Comparison of ENCODE assay signal across 14 mouse cellular contexts in genomic region chr4:22480091-22480857, GRCm38 (mm10). TPM values are rescaled to one million over a fixed set of nuclear protein-coding genes. Genes with fewer than 3 reads are reported as not detected.
A peak's percentile ranks its signal among the peaks of the same experiment; 100 is the strongest.
DNase-seq lines count a peak whose midpoint lies in the region; ATAC-seq lines count a peak whose summit lies in the region.
"Had no signal": no experiment of that assay in that cellular context is flagged by ENCODE, and none has a peak within 500 bp of the region (broad histone marks: within the 10 kb centered on the region; RNA-seq: fewer than 3 reads in every experiment).

No protein-coding gene starts in this region.

- ATAC-seq in forebrain, embryonic 15.5 days (replicated peaks), result no peak
- ATAC-seq: CD4-positive, CD25-positive, alpha-beta regulatory T cell, adult 4 months; liver, embryonic 12.5 days had no signal

- 0 out of 2 replicates have a peak, but pooled peaks cover 3% of the 10 kb centered on the region for H3K27me3 ChIP-seq in forebrain, embryonic 15.5 days
- H3K27me3 ChIP-seq in midbrain, embryonic 10.5 days (ENCODE audit: low read depth, poor library complexity, severe bottlenecking), result peaks cover 20% of the 10 kb centered on the region

- no peaks in the 10 kb centered on the region for H3K36me3 ChIP-seq in forebrain, embryonic 15.5 days
- peaks cover 29% of the 10 kb centered on the region for H3K36me3 ChIP-seq in midbrain, embryonic 10.5 days
- H3K36me3 ChIP-seq: liver, embryonic 12.5 days had no signal

- WGBS in forebrain, embryonic 15.5 days, result 8% methylated on average over 18 of the region's 18 CpGs
- WGBS in midbrain, embryonic 10.5 days, result under 1% methylated on average over 18 of the region's 18 CpGs

- peak overlapping the region; percentile 37 for H3K9ac ChIP-seq in forebrain, embryonic 15.5 days (replicated peaks)
- H3K9ac ChIP-seq: liver, embryonic 12.5 days had no signal

- H3K4me3 ChIP-seq in forebrain, embryonic 15.5 days, result peak overlapping the region; percentile 97
- H3K4me3 ChIP-seq in midbrain, embryonic 10.5 days, result peak overlapping the region; percentile 99
- H3K4me3 ChIP-seq: liver, embryonic 12.5 days; megakaryocyte, embryonic 14.5 days had no signal

- H3K4me2 ChIP-seq in forebrain, embryonic 15.5 days (replicated peaks), result peak overlapping the region; percentile 63
- H3K4me2 ChIP-seq: liver, embryonic 12.5 days had no signal

- H3K4me1 ChIP-seq in forebrain, embryonic 15.5 days, result peaks cover 46% of the 10 kb centered on the region
- peaks cover 66% of the 10 kb centered on the region for H3K4me1 ChIP-seq in midbrain, embryonic 10.5 days
- H3K4me1 ChIP-seq: liver, embryonic 12.5 days had no signal

- peak overlapping the region; percentile 89 for H3K27ac ChIP-seq in forebrain, embryonic 15.5 days (replicated peaks)
- H3K27ac ChIP-seq in midbrain, embryonic 10.5 days (replicated peaks), result peak overlapping the region; percentile 99
- H3K27ac ChIP-seq: liver, embryonic 12.5 days; stomach, postnatal 0 days had no signal

- H3K9me3 ChIP-seq in forebrain, embryonic 15.5 days, result no peaks in the 10 kb centered on the region
- H3K9me3 ChIP-seq in midbrain, embryonic 10.5 days (replicated peaks), result no peaks in the 10 kb centered on the region
- H3K9me3 ChIP-seq: liver, embryonic 12.5 days; megakaryocyte, embryonic 14.5 days had no signal

- DNase-seq in retina, embryonic 14.5 days (ENCODE audit: low spot score), result peak; percentile 33
- DNase-seq in retina, postnatal 1 day, result no peak
- DNase-seq in midbrain, embryonic 10.5 days (ENCODE audit: low spot score), result peak; percentile 63
- DNase-seq in adrenal gland, postnatal 14 days, result no peak
- DNase-seq in frontal cortex, postnatal 10 days (ENCODE audit: low spot score in 2 of 2), result no peak
- DNase-seq in urinary bladder, postnatal 14 days (ENCODE audit: low spot score), result no peak
- no peak for DNase-seq in frontal cortex, postnatal 25 days (ENCODE audit: low spot score in 2 of 2)
- DNase-seq: gastrocnemius, postnatal 14 days had no signal

RNA-seq across cellular contexts. Expression of gene Pou3f2, which starts 7.9 kb away (rescaled TPM):
- polyA plus RNA-seq in forebrain, embryonic 15.5 days (2015; fragmentation: Nextera tagmentation; extraction: Ambion mirVana), result 45.6 and 52.8 TPM in 2 replicates
- polyA plus RNA-seq in midbrain, embryonic 10.5 days (2016; fragmentation: Nextera tagmentation; extraction: Ambion mirVana), result 47.9 and 58.5 TPM in 2 replicates
- total RNA-seq in adrenal gland, postnatal 14 days (2021), result 0.07 and 0.08 TPM in 2 replicates
- polyA plus RNA-seq: large intestine, adult 2 months; liver, embryonic 12.5 days; stomach, postnatal 0 days had no signal

Comparison
In these comparisons a context has a peak if more than half of its experiments do, and no peak if none do; other contexts are left out.
1. DNase-seq: peak in retina, embryonic 14.5 days (single experiment) and midbrain, embryonic 10.5 days (single experiment); none in retina, postnatal 1 day (single experiment), adrenal gland, postnatal 14 days (single experiment), frontal cortex, postnatal 10 days (0 of 2), urinary bladder, postnatal 14 days (single experiment) and frontal cortex, postnatal 25 days (0 of 2).